Mouse (Mus musculus) WW6 (cell line): ENCODE results near the gene Ggact.
A peak's percentile ranks its signal among the peaks of the same experiment; 100 is the strongest.

Source experiments
- DNase-seq: peaks from one replicate; pipeline ENCODE4 v3.0.0-alpha.2; 2013; ENCODE audit warnings: low read depth, low spot score

Ggact gene

GRCm38 (mm10) chr14:122913657-122914056, at the start of gene Ggact:
Ggact (minus strand) TSS chr14:122913757.
- no peak for DNase-seq

- DNase-seq: no peak
These were observed 44.4 kb upstream of the Ggact start for GRCm38 (mm10) chr14:122957941-122958340.

GRCm38 (mm10) chr14:122953331-122953730, 39.8 kb upstream of the Ggact start:
- peak; percentile 7 for DNase-seq

- DNase-seq: no peak
These were observed 39.0 kb upstream of the Ggact start for GRCm38 (mm10) chr14:122952556-122952955.

- no peak for DNase-seq
These were observed 38.3 kb upstream of the Ggact start for GRCm38 (mm10) chr14:122951676-122952445.

- DNase-seq: no peak
These were observed 37.4 kb upstream of the Ggact start for GRCm38 (mm10) chr14:122950915-122951314.

GRCm38 (mm10) chr14:122943475-122943853, 29.9 kb upstream of the Ggact start:
- DNase-seq: no peak

GRCm38 (mm10) chr14:122942757-122943474, 29.4 kb upstream of the Ggact start:
- no peak for DNase-seq

- DNase-seq: no peak
These were observed 22.9 kb upstream of the Ggact start for GRCm38 (mm10) chr14:122936460-122936859.

GRCm38 (mm10) chr14:122920011-122920410, 6.5 kb upstream of the Ggact start:
- DNase-seq: no peak

GRCm38 (mm10) chr14:122917676-122918075, 4.1 kb upstream of the Ggact start:
- DNase-seq: no peak

GRCm38 (mm10) chr14:122912812-122913498, 602 bp downstream of the Ggact start:
- DNase-seq: peak; percentile 72

- no peak for DNase-seq
These were observed 1.4 kb downstream of the Ggact start for GRCm38 (mm10) chr14:122912137-122912536.

- no peak for DNase-seq
These were observed 2.3 kb downstream of the Ggact start for GRCm38 (mm10) chr14:122911265-122911664.

- DNase-seq: no peak
These were observed 4.0 kb downstream of the Ggact start for GRCm38 (mm10) chr14:122909368-122910091.

GRCm38 (mm10) chr14:122908075-122908474, 5.5 kb downstream of the Ggact start:
- no peak for DNase-seq

- DNase-seq: no peak
These were observed 8.6 kb downstream of the Ggact start for GRCm38 (mm10) chr14:122905007-122905406.

GRCm38 (mm10) chr14:122903923-122904351, 9.6 kb downstream of the Ggact start:
- no peak for DNase-seq

GRCm38 (mm10) chr14:122902884-122903283, 10.7 kb downstream of the Ggact start:
- no peak for DNase-seq

- DNase-seq: no peak
These were observed 11.4 kb downstream of the Ggact start for GRCm38 (mm10) chr14:122902136-122902535.

- DNase-seq: no peak
These were observed 11.8 kb downstream of the Ggact start for GRCm38 (mm10) chr14:122901715-122902114.

- DNase-seq: no peak
These were observed 12.4 kb downstream of the Ggact start for GRCm38 (mm10) chr14:122901177-122901576.
